Mouse (Mus musculus) monocyte, adult 5-6 weeks (primary cell): ENCODE measurements around the gene Aqp7. TPM values are rescaled to one million over a fixed set of nuclear protein-coding genes. Genes with fewer than 3 reads are reported as not detected.

Experiments used
- ATAC-seq: fragments of 153-309, 156-312 bp; replicated peaks from 2 replicates; pipeline ENCODE4 v1.8.0; 2017; ENCODE audit warnings: mild to moderate bottlenecking; ENCODE audit not compliant: low TSS enrichment, insufficient number of reproducible peaks, severe bottlenecking, poor library complexity, low FRiP score
- total RNA-seq: library from RNA; stranded (forward); fragments of 200-1000, 200-491, 200-594 nt; gene quantifications from 3 replicates; pipeline ENCODE4 v1.2.3, GENCODE M21; 2017

Aqp7 gene
- total RNA-seq, 1 experiment from 2014 or later: not detected

- no peak for ATAC-seq
These were observed 20.1 kb downstream of the Aqp7 start for GRCm38 (mm10) chr4:41027872-41028271.

DNA sequence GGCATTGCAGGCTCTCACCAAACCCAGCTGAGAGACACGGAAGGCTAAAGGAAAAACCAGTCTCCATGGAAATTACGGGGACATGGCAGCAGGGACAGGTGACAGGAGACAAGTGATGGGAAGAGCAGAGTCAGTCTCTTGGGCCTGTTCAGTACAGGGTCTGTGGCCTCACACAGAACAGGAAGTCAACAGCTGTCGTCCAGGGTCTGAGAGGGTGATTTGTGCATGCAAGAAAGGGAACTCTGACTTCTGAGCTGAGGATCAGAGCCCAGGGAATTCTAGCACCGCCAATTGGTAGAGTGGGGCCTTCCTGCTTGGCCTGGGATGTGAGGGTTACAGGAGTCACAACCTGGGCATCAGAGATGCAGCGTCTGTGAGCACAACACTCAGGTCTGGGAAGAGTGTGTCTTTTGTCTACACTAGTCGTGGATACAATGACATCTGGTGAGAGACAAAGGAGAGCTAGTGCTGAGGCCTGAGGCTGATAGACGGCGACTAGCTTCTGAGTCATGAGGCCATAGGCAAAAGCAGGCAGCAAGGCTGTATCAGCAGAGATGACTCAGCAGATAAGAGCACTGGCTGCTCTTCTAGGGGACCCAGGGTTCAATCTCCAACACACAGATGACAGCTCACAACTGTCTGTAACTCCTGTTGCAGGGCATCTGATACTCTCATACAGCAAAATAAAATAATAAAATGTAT is 21.7 kb downstream of the Aqp7 start:
- no peak for ATAC-seq

DNA sequence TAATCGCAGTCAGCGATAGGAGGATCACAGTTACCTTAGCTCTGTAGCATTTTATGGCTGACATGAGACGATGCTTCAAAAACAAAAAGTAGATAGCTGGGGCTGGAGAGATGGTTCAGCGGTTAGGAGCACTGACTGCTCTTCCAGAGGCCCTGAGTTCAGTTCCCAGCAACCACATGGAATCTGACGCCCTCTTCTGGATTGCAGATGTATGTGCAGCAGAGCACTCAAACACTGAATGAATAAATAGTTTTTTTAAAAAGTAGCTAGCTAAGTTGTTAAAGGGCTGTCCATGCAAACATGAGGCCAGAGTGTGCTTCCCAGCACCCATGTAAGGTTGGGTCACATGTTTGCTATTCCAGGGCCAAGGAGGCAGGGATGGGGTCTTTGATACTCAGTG is 26.8 kb downstream of the Aqp7 start:
- no peak for ATAC-seq

DNA sequence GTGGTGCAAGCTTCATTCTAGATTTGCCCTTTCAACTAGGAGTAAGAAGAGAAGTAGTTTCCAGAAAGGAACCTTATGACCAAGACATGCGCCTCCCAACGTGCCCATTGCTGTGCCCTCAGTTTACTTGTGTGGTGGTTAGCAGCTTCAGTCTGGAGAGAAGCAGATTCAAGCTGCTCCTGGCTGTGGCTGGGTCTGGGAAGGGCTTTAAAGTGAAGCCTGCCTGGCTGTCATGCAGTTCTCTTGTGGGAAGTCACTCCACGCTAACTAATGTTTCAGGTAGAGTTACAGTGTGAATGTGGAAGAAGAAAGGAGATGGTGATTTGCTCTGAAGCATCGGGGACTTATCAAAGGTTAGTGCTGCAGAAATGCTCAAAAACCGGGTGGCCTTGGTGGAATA is 32.1 kb downstream of the Aqp7 start:
- ATAC-seq: no peak

- no peak for ATAC-seq
These were observed 34.6 kb downstream of the Aqp7 start for GRCm38 (mm10) chr4:41013351-41013750.

DNA sequence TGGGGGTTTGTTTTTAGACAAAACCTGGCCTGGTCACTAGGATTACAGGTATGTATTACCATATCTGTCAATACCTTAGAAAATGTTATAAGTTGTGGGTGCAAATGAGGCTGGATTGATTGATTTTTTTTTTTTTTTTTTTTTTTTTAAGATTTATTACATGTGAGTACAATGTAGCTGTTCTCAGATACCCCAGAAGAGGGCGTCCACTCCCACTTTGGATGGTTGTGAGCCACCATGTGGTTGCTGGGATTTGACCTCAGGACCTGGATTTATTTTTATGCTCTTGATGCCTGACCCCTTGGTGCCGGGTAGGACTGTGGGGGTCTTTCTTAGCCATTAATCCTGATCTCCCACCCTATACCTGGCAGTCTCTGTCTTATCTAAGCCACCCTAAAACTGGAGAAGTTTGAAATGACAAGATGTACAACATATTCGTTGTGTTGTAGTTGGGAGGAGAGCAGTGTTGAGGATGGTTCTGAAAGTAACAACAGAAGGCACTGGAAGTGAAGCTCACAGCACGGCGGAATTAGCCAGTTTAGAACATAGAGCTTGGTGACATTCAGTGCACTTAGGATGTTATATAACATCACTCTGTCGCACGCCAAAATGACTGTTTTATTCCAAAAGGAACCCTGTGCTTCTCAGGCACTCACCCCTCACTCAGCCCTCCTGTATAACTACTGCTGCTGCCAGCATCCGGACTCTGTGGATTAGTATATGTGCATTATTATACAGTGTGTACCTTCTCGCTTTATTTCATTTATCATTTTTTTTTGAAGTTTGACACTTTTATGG is 46.9 kb downstream of the Aqp7 start:
- ATAC-seq: no peak

DNA sequence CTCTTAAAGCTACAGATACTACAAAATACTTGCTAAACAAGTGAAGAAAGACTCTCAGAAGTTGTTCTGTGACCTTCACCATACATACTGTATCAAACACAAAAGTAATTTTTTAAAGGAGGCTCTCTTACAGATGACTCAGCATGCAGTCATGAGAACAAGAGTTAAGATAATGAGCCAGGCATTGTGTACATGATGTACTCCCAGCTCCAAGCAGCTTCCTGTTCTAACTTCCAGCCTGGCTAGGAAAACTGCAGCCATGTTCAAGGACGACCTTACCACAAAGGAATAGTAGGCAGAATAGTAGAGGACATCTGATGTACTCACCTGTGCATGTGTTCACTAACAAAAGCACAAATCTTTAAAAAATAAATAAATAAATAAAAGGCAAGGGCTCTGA is 47.7 kb downstream of the Aqp7 start:
- ATAC-seq: no peak

DNA sequence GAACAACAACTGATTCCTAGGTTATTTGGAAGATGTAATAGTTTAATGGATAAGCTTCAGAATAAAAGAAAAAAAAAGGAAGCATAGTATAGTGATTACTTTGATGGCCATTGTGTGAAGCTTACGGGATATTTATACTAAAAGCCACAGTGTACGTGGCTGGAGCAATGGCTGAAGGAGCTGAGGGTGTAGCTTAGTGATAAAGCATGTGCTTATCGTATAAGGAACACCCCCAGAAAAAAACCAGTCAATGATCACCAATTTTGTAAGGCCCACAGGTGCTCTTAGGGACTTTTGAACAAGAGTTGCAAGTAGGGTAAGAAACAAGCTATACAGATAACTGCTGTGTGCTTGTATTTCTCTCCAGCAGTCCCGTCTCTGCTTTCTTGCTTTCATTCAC is 50.0 kb downstream of the Aqp7 start:
- ATAC-seq: no peak

- no peak for ATAC-seq
These were observed 51.6 kb downstream of the Aqp7 start for GRCm38 (mm10) chr4:40996302-40996701.

DNA sequence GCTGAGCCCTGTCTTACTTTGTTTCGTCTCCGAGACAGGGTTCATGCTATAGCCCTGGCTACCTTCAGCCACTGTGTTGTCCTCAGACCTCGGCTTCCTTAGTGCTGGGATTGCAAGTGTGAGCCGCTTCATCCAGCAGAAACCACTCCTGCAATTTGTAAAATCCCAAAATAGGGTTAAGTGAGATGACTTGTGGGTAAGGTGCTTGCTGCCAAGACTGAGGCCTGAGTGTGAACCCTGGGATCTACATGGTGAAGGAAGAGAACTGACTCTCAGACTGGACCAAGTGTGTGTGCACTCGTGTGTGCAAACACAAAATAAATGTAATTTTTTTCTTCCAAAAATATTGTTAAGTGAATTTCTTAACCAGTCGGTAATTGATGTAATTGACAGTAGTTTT is 58.3 kb downstream of the Aqp7 start:
- ATAC-seq: no peak

- no peak for ATAC-seq
These were observed 64.3 kb downstream of the Aqp7 start for GRCm38 (mm10) chr4:40983686-40984085.

Other genes starting within 250 kb of the Aqp7 start
- 27.7 to 60.9 TPM (median 40.1 TPM) in 3 replicates for gene B4galt1, start 194.1 kb downstream of the Aqp7 start, total RNA-seq
- gene Spink4, start 128.1 kb downstream of the Aqp7 start, total RNA-seq: not detected in 3 replicates
- 241 to 264 TPM (median 246 TPM) in 3 replicates for gene Bag1, start 99.8 kb downstream of the Aqp7 start, total RNA-seq
- gene Chmp5, start 99.7 kb downstream of the Aqp7 start, total RNA-seq: 103 to 128 TPM (median 128 TPM) in 3 replicates
- gene Nfx1, start 77.2 kb downstream of the Aqp7 start, total RNA-seq: 52.8 to 83.9 TPM (median 66.9 TPM) in 3 replicates
- gene Aqp3, start 50.0 kb upstream of the Aqp7 start, total RNA-seq: 0.38 to 1.4 TPM in 2 of 3 replicates, not detected in the other
- gene Nol6, start 76.3 kb upstream of the Aqp7 start, total RNA-seq: 18.0 to 23.8 TPM (median 22.2 TPM) in 3 replicates
- 34.8 to 50.0 TPM (median 44.1 TPM) in 3 replicates for gene Ube2r2, start 87.6 kb upstream of the Aqp7 start, total RNA-seq
- 6.6 to 19.8 TPM (median 17.1 TPM) in 3 replicates for gene Ubap2, start 227.0 kb upstream of the Aqp7 start, total RNA-seq